Mouse (Mus musculus): ENCODE measurements around the gene Elobl. TPM values are rescaled to one million over a fixed set of nuclear protein-coding genes. Genes with fewer than 3 reads are reported as not detected.

Elobl gene
- not detected in 2 replicates for polyA plus RNA-seq (2015; fragmentation: Nextera tagmentation; extraction: Ambion mirVana)

DNA sequence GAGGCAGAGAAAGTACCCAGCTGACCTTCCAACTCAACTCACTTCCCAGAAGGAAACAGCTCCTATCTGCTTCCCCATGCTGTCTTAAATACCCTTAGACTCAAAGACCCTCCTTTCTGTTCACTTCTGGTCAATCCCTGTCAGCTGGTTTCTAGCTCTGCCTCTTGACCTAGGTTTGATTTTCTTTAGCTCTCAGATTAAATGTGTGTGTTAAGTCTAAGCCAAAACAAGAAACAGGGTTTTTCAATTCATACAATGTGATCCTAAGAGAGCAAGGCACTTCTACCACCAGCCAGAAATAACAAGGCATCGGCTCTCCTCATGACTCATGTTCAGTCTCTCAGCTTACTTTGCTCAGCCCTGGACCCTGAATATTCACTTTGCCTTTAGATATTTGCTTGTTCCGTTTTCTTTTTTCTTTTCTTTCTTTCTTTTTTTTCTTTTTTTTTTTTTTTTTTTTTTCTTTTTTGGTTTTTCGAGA, at the start of gene Elobl:
Gene Elobl, minus strand, starts transcription at position 51 of the 481 bp plus-strand sequence.
- H3K4me3 ChIP-seq (replicated peaks; ENCODE audit: low read length), result no peak within 1 kb of the TSS
- H3K9me3 ChIP-seq (replicated peaks; ENCODE audit: control insufficient read depth, low read length), result no peaks in the 10 kb centered on the region
- 80% methylated on average over 2 of the region's 3 CpGs for WGBS
- H3K36me3 ChIP-seq (ENCODE audit: control insufficient read depth, insufficient read depth, low read length), result no peaks in the 10 kb centered on the region
- no peak within 1 kb of the TSS for H3K27ac ChIP-seq (ENCODE audit: low read length)
- H3K4me1 ChIP-seq (ENCODE audit: control insufficient read depth, insufficient read depth, low read length), result no peaks in the 10 kb centered on the region
- no peaks in the 10 kb centered on the region for H3K27me3 ChIP-seq (ENCODE audit: control insufficient read depth, insufficient read depth, low read length)
- no peak within 1 kb of the TSS for H3K4me2 ChIP-seq (ENCODE audit: low read depth, low read length)
- no peak within 1 kb of the TSS for H3K9ac ChIP-seq (ENCODE audit: low read length)
- no peak for ATAC-seq (ENCODE audit: insufficient read depth, low FRiP score)

DNA sequence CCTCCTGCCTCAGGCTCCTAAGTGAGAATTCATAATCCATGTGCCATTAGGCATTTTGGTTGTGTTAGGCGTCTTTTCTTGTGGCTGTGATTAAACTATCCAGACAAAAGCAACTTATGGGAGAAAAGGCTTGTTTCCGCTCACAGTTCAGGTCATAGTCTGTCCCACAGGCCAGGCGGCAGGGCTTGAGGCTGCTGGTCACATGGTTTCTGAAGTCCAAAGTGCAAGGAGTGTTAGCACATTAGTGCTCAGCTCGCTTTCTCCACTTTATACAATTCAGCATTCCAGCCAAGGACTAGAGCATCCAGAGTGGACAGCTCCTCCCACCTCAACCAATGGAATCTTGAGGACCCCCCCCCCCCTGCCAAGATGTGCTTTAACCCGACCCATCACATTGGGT, 45.5 kb upstream of the Elobl start:
- H3K27me3 ChIP-seq (ENCODE audit: control insufficient read depth, insufficient read depth, low read length), result no peaks in the 10 kb centered on the region
- ATAC-seq (ENCODE audit: insufficient read depth, low FRiP score), result no peak
- peaks cover 26% of the 10 kb centered on the region for H3K36me3 ChIP-seq (ENCODE audit: control insufficient read depth, insufficient read depth, low read length)
- H3K9ac ChIP-seq (ENCODE audit: low read length), result no peak overlapping the region
- no peaks in the 10 kb centered on the region for H3K4me1 ChIP-seq (ENCODE audit: control insufficient read depth, insufficient read depth, low read length)
- H3K4me2 ChIP-seq (ENCODE audit: low read depth, low read length), result no peak overlapping the region
- H3K27ac ChIP-seq (ENCODE audit: low read length), result no peak overlapping the region
- H3K9me3 ChIP-seq (replicated peaks; ENCODE audit: control insufficient read depth, low read length), result no peaks in the 10 kb centered on the region
- WGBS, result 84% methylated on average over 5 of the region's 5 CpGs
- no peak overlapping the region for H3K4me3 ChIP-seq (replicated peaks; ENCODE audit: low read length)

DNA sequence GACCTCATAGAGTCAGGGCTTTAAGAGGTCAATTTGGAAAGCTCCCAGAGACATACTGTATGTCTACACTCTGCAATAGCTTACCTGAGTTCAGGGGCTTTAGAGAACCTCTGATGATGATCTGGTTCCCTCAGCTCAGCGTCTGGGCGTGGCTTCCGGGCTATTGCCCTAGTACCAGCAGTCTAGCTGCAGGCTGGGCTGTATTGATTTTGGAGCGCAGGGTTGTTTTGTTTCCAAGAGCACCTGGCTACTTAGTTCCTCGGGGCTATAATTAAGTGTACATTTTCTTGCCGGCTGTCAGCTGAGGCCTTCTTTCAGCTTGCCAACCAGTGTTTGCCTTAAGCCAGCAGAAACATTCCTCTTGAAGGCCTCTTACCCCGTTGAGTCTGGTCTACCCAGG, 42.8 kb upstream of the Elobl start:
- Histone ChIP-seq H3K27ac (ENCODE audit: low read length) (no peak overlapping the region), H3K36me3 (ENCODE audit: control insufficient read depth, insufficient read depth, low read length) (peaks cover 18% of the 10 kb centered on the region; the same call in 1 of the 2 replicates), H3K9me3 (replicated peaks; ENCODE audit: control insufficient read depth, low read length) (no peaks in the 10 kb centered on the region), H3K4me1 (ENCODE audit: control insufficient read depth, insufficient read depth, low read length) (no peaks in the 10 kb centered on the region), H3K4me3 (replicated peaks; ENCODE audit: low read length) (no peak overlapping the region), H3K9ac (ENCODE audit: low read length) (no peak overlapping the region), H3K4me2 (ENCODE audit: low read depth, low read length) (no peak overlapping the region), H3K27me3 (ENCODE audit: control insufficient read depth, insufficient read depth, low read length) (no peaks in the 10 kb centered on the region)
- 55% methylated on average over 7 of the region's 7 CpGs for WGBS
- 0 out of 2 replicates have a peak, but pooled peaks have one; percentile 30 for ATAC-seq (ENCODE audit: insufficient read depth, low FRiP score)

DNA sequence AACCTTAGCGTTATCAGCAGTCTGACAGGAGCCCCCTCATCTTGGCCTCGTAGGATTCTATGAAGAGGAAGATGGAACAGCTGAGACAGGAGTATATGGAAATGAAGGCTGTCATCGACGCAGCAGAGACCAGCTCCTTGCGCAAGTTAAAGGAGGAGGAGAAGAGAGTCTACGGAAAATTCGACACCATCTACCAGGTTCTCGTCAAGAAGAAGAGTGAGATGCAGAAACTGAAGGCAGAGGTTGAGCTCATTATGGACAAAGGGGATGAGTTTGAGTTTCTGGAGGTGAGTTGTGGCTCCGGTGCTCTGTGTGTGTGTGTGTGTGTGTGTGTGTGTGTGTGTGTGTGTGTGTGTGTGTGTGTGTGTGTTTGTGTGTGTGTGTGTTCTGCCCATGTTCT, 42.3 kb upstream of the Elobl start:
- no peak overlapping the region for H3K27ac ChIP-seq (ENCODE audit: low read length)
- no peak overlapping the region for H3K9ac ChIP-seq (ENCODE audit: low read length)
- no peak for ATAC-seq (ENCODE audit: insufficient read depth, low FRiP score)
- 82% methylated on average over 9 of the region's 9 CpGs for WGBS
- H3K27me3 ChIP-seq (ENCODE audit: control insufficient read depth, insufficient read depth, low read length), result no peaks in the 10 kb centered on the region
- H3K9me3 ChIP-seq (replicated peaks; ENCODE audit: control insufficient read depth, low read length), result no peaks in the 10 kb centered on the region
- H3K4me3 ChIP-seq (replicated peaks; ENCODE audit: low read length), result no peak overlapping the region
- H3K36me3 ChIP-seq (ENCODE audit: control insufficient read depth, insufficient read depth, low read length), result peaks cover 16% of the 10 kb centered on the region; the same call in 1 of the 2 replicates
- no peak overlapping the region for H3K4me2 ChIP-seq (ENCODE audit: low read depth, low read length)
- no peaks in the 10 kb centered on the region for H3K4me1 ChIP-seq (ENCODE audit: control insufficient read depth, insufficient read depth, low read length)

DNA sequence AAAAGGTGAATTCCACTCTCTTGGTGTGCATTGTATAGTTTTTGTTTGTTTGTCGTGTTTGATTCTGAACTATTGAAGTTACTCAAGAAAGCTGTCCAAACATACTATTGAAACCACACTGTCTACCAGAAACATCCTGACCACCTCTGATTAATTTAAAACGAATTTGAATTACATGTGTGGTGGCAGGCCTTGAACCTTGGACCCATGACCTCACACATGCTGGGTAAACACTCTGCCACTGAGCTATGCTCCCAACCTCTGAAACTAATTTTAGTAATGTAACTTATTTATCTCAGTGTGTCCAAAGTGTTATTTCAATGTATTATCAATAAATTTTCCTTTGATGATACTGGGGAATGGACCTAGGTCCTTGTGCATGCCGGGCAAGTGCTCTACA, 40.9 kb upstream of the Elobl start:
- Histone ChIP-seq H3K9me3 (replicated peaks; ENCODE audit: control insufficient read depth, low read length) (no peaks in the 10 kb centered on the region), H3K27me3 (ENCODE audit: control insufficient read depth, insufficient read depth, low read length) (no peaks in the 10 kb centered on the region), H3K27ac (ENCODE audit: low read length) (no peak overlapping the region), H3K4me3 (replicated peaks; ENCODE audit: low read length) (no peak overlapping the region), H3K4me1 (ENCODE audit: control insufficient read depth, insufficient read depth, low read length) (peaks cover 7% of the 10 kb centered on the region), H3K36me3 (ENCODE audit: control insufficient read depth, insufficient read depth, low read length) (peaks cover 14% of the 10 kb centered on the region; the same call in 1 of the 2 replicates), H3K4me2 (ENCODE audit: low read depth, low read length) (no peak overlapping the region), H3K9ac (ENCODE audit: low read length) (no peak overlapping the region)
- WGBS, result 74% methylated on average over 3 of the region's 3 CpGs
- no peak for ATAC-seq (ENCODE audit: insufficient read depth, low FRiP score)

DNA sequence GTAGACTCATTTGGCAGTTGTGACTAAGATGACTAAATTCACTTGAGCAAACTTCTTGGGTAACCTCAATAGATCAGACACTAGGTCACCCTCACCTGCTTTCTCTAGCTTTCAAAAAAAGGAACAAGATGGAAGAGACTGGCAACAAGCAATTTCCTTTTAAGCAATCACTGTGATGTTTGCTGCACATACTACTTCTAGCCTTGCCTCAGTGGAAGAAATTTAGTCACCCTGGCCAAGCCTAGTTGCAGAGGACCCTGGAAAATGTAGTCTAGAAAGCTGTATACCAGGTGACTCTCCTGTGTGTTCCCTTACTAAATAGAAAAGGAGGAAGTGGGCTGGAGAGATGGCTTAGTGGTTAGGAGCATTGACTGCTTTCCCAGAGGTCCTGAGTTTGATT, 39.7 kb upstream of the Elobl start:
- Histone ChIP-seq H3K4me2 (ENCODE audit: low read depth, low read length) (no peak overlapping the region), H3K9me3 (replicated peaks; ENCODE audit: control insufficient read depth, low read length) (no peaks in the 10 kb centered on the region), H3K4me1 (ENCODE audit: control insufficient read depth, insufficient read depth, low read length) (peaks cover 13% of the 10 kb centered on the region), H3K4me3 (replicated peaks; ENCODE audit: low read length) (no peak overlapping the region), H3K36me3 (ENCODE audit: control insufficient read depth, insufficient read depth, low read length) (0 out of 2 replicates have a peak, but pooled peaks cover 3% of the 10 kb centered on the region), H3K27me3 (ENCODE audit: control insufficient read depth, insufficient read depth, low read length) (no peaks in the 10 kb centered on the region), H3K27ac (ENCODE audit: low read length) (no peak overlapping the region), H3K9ac (ENCODE audit: low read length) (no peak overlapping the region)
- ATAC-seq (ENCODE audit: insufficient read depth, low FRiP score), result no peak

DNA sequence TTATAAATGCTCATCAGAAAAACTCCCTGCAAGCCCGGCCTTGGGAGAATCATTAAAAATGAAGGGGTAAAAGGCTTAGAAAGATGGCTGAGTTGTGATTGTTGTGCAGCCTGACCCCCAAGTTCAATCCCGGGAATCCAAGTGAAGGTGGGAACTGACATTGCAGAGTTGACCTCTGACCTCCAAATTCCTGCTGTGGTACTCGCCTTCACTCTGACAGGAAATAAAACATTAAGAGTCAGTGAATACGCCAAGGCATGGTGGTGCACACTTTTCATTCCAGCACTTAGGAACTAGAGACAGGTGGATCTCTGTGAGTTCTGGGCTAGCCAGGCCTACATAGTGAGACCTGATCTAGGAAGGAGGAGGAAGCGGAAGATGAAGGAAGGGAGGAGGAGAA, 38.7 kb upstream of the Elobl start:
- WGBS, result 64% methylated on average over 5 of the region's 5 CpGs
- no peak for ATAC-seq (ENCODE audit: insufficient read depth, low FRiP score)
- Histone ChIP-seq H3K4me3 (replicated peaks; ENCODE audit: low read length) (no peak overlapping the region), H3K9me3 (replicated peaks; ENCODE audit: control insufficient read depth, low read length) (no peaks in the 10 kb centered on the region), H3K27me3 (ENCODE audit: control insufficient read depth, insufficient read depth, low read length) (no peaks in the 10 kb centered on the region), H3K27ac (ENCODE audit: low read length) (no peak overlapping the region), H3K9ac (ENCODE audit: low read length) (no peak overlapping the region), H3K36me3 (ENCODE audit: control insufficient read depth, insufficient read depth, low read length) (no peaks in the 10 kb centered on the region), H3K4me2 (ENCODE audit: low read depth, low read length) (no peak overlapping the region), H3K4me1 (ENCODE audit: control insufficient read depth, insufficient read depth, low read length) (peaks cover 16% of the 10 kb centered on the region)

DNA sequence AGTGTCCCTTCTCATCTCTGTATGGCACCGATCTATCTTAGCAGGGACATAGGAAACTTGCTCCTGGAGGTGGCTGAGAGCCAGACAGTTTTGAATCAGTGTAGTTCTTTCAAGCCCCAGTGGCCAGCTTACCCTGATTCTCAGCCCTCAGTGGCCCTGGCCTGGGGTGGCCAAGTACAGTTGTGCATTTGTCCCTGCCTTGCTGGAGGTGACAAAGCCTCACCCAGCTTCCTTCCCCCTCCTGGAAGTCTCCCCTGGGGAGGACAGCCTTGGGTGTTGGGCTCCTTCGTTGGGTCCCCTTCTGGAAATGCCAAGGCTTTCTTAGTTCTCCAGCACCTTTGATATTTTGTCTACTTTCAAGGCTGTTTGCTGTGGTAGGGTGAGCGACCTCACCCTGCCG, 37.0 kb upstream of the Elobl start:
- Histone ChIP-seq H3K4me2 (ENCODE audit: low read depth, low read length) (no peak overlapping the region), H3K9ac (ENCODE audit: low read length) (no peak overlapping the region), H3K4me1 (ENCODE audit: control insufficient read depth, insufficient read depth, low read length) (peaks cover 20% of the 10 kb centered on the region), H3K9me3 (replicated peaks; ENCODE audit: control insufficient read depth, low read length) (no peaks in the 10 kb centered on the region), H3K27ac (ENCODE audit: low read length) (0 out of 2 replicates have a peak overlapping the region, but pooled peaks have one; percentile 6), H3K36me3 (ENCODE audit: control insufficient read depth, insufficient read depth, low read length) (no peaks in the 10 kb centered on the region), H3K27me3 (ENCODE audit: control insufficient read depth, insufficient read depth, low read length) (no peaks in the 10 kb centered on the region), H3K4me3 (replicated peaks; ENCODE audit: low read length) (no peak overlapping the region)
- no peak for ATAC-seq (ENCODE audit: insufficient read depth, low FRiP score)
- WGBS, result 64% methylated on average over 4 of the region's 4 CpGs

DNA sequence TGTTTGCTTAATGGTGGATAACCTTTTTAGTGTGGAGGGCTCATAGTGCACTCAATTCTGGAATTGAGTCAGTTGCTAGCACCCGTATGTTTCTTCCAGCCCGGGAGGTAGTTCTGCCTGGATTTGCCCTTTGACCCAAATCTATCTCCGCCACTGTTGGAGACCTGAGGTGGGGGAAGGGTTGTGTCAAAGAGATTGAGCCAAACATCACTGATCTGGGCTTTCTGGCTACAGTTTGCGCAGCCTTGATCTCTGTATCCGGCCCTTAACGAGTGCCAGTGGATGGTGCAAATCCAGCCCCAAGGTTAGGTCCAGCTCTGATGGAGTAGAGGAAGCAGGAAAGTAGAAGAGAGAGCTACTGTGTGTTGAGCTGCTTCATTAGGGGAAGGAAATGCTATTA, 36.3 kb upstream of the Elobl start:
- H3K27me3 ChIP-seq (ENCODE audit: control insufficient read depth, insufficient read depth, low read length), result no peaks in the 10 kb centered on the region
- no peaks in the 10 kb centered on the region for H3K9me3 ChIP-seq (replicated peaks; ENCODE audit: control insufficient read depth, low read length)
- peak overlapping the region; percentile 39 for H3K4me2 ChIP-seq (ENCODE audit: low read depth, low read length)
- ATAC-seq (ENCODE audit: insufficient read depth, low FRiP score), result no peak
- WGBS, result 32% methylated on average over 6 of the region's 6 CpGs
- H3K36me3 ChIP-seq (ENCODE audit: control insufficient read depth, insufficient read depth, low read length), result no peaks in the 10 kb centered on the region
- peak overlapping the region; percentile 7; the same call in 1 of the 2 replicates for H3K4me3 ChIP-seq (replicated peaks; ENCODE audit: low read length)
- peak overlapping the region; percentile 51; the same call in 1 of the 2 replicates for H3K9ac ChIP-seq (ENCODE audit: low read length)
- peaks cover 20% of the 10 kb centered on the region for H3K4me1 ChIP-seq (ENCODE audit: control insufficient read depth, insufficient read depth, low read length)
- peak overlapping the region; percentile 61 for H3K27ac ChIP-seq (ENCODE audit: low read length)

All from stomach, embryonic 16.5 days (tissue).